Mouse (Mus musculus) ES-E14 (cell line): ENCODE data around the gene Trim44.

Source experiments
- CHD2 ChIP-seq: IDR thresholded peaks from 2 replicates; pipeline ENCODE4 v1.6.1; 2014; ENCODE audit warnings: mild to moderate bottlenecking, low read depth, low read length, inconsistent platforms
- HCFC1 ChIP-seq: IDR thresholded peaks from 2 replicates; pipeline ENCODE4 v1.6.1; 2012; ENCODE audit warnings: low read length, inconsistent platforms, borderline replicate concordance; ENCODE audit not compliant: insufficient read depth
- MAFK ChIP-seq: IDR thresholded peaks from 2 replicates; pipeline ENCODE4 v1.6.1; 2014; ENCODE audit warnings: mild to moderate bottlenecking, low read depth, low read length, inconsistent platforms; ENCODE audit not compliant: insufficient read depth
- ZNF384 ChIP-seq: IDR thresholded peaks from 2 replicates; pipeline ENCODE4 v1.6.1; 2012; ENCODE audit warnings: low read depth, low read length, inconsistent platforms

DNA sequence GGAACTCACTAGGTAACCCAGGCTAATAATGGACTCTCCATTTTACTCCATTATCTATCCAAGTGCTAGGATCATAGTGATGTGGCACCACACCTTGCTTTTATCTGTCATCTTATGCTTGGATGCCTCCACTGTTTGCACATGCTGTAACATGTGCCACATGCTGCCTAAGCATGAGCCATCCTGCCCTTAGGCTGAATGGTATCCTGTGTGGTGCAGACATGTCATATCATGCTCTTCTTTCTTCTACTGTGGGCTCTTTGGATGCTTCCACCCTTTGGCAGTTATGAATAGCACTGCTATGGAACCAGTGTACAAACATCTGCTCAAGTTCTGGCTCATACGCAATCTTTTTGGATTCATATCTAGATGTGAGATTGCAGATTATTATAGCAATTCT is 26.3 kb upstream of the Trim44 start:
- no peak for TF ChIP-seq ZNF384
- TF ChIP-seq MAFK: no peak
- no peak for TF ChIP-seq HCFC1
- TF ChIP-seq CHD2: no peak
